Mouse (Mus musculus) CD4-positive, CD25-positive, alpha-beta regulatory T cell (primary cell): Measurements from ENCODE around the gene Stat4. TPM values are rescaled to one million over a fixed set of nuclear protein-coding genes. Genes with fewer than 3 reads are reported as not detected.

Experiments
- polyA plus RNA-seq: library from polyadenylated mRNA; unstranded; fragments of 100-300 nt; shearing (Covaris generic); gene quantifications from one replicate; pipeline ENCODE4 v1.2.1, GENCODE M21; 2017

The Stat4 gene
- polyA plus RNA-seq, result 161 TPM

GRCm38 (mm10) chr1:51986848-51987247 lies at the start of gene Stat4:
TSS of gene Stat4 (plus strand) at chr1:51987148.

GRCm38 (mm10) chr1:52118860-52119591 lies 132.1 kb downstream of the Stat4 start, which contains the start of gene Stat1:
TSS of gene Stat1 (plus strand) at chr1:52119440.

Other genes starting within 250 kb of the Stat4 start
- gene Myo1b, start 71.1 kb upstream of the Stat4 start, polyA plus RNA-seq, result not detected
- gene Stat1, start 132.3 kb downstream of the Stat4 start, polyA plus RNA-seq, result 815 TPM
- 151 TPM for gene Gls, start 246.1 kb downstream of the Stat4 start, polyA plus RNA-seq